8 mouse cellular contexts compared by ENCODE assay signal in genomic region chr3:96669727-96670468, GRCm38 (mm10). TPM values are rescaled to one million over a fixed set of nuclear protein-coding genes. Genes with fewer than 3 reads are reported as not detected.
DNase-seq lines count a peak whose midpoint lies in the region; ATAC-seq and TF ChIP-seq lines count a peak whose summit lies in the region.

TSS of gene Ankrd35 (plus strand) at chr3:96670131.

- peak within 1 kb of the TSS; percentile 47 for H3K4me3 ChIP-seq in embryonic facial prominence, embryonic 13.5 days
- H3K4me3 ChIP-seq in heart, adult 2 months = peak within 1 kb of the TSS; percentile 53
- peak within 1 kb of the TSS; percentile 52 for H3K4me3 ChIP-seq in kidney, adult 2 months (ENCODE audit: insufficient read depth, low read depth, low read length)
- peak within 1 kb of the TSS; percentile 16; the same call in 1 of the 2 replicates for H3K4me3 ChIP-seq in limb, embryonic 11.5 days (ENCODE audit: low read depth, low read length)
- H3K4me3 ChIP-seq in midbrain, embryonic 14.5 days (replicated peaks; ENCODE audit: low read depth, low read length) = peak within 1 kb of the TSS; percentile 38

- no peak for TF ChIP-seq POLR2A in heart, adult 2 months (IDR thresholded peaks at IDR 0.05; ENCODE audit: insufficient read depth, low read depth, low read length)
- no peak for TF ChIP-seq POLR2A in kidney, adult 2 months (IDR thresholded peaks at IDR 0.05; ENCODE audit: low read depth, low read length)

- WGBS in embryonic facial prominence, embryonic 13.5 days = 5% methylated on average over 35 of the region's 35 CpGs
- 6% methylated on average over 35 of the region's 35 CpGs for whole genome bisulfite sequencing in heart, adult 2 months
- WGBS in kidney, adult 2 months = 6% methylated on average over 35 of the region's 35 CpGs
- WGBS in limb, embryonic 11.5 days = 4% methylated on average over 35 of the region's 35 CpGs
- 5% methylated on average over 35 of the region's 35 CpGs for WGBS in midbrain, embryonic 14.5 days

- no peaks in the 10 kb centered on the region for H3K27me3 ChIP-seq in embryonic facial prominence, embryonic 13.5 days
- no peaks in the 10 kb centered on the region for H3K27me3 ChIP-seq in heart, adult 2 months (ENCODE audit: control insufficient read depth, insufficient read depth, low read length)
- no peaks in the 10 kb centered on the region for H3K27me3 ChIP-seq in kidney, adult 2 months (replicated peaks; ENCODE audit: control insufficient read depth, insufficient read depth, low read length)
- no peaks in the 10 kb centered on the region for H3K27me3 ChIP-seq in limb, embryonic 11.5 days (ENCODE audit: control insufficient read depth, insufficient read depth, low read length)
- H3K27me3 ChIP-seq in midbrain, embryonic 14.5 days (ENCODE audit: control insufficient read depth, insufficient read depth, low read length) = peaks cover 7% of the 10 kb centered on the region

- peak; percentile 62 to 80 for DNase-seq in urinary bladder, adult 18-20 months (ENCODE audit: low spot score in 2 of 2)
- DNase-seq in urinary bladder, postnatal 10 days (ENCODE audit: low spot score) = no peak
- DNase-seq in heart, adult 2 months = peak; percentile 82 to 87
- DNase-seq in kidney, adult 2 months = peak; percentile 90
- DNase-seq in limb, embryonic 11.5 days (ENCODE audit: low spot score) = peak; percentile 86
- DNase-seq in midbrain, embryonic 14.5 days = peak; percentile 79
- peak; percentile 71 for DNase-seq in spleen, adult 18-20 months

- intact Hi-C loops in heart, adult 2 months (cut with DNase I) = loop anchor here (5.0 kb wide), 1 partner anchor 37 kb away; the partner anchor contains the start of gene Nudt17

- no peaks in the 10 kb centered on the region for H3K79me2 ChIP-seq in heart, adult 2 months (replicated peaks; ENCODE audit: control insufficient read depth, insufficient read depth, low read length)

- H3K9ac ChIP-seq in embryonic facial prominence, embryonic 13.5 days = peak within 1 kb of the TSS; percentile 46; the same call in 1 of the 2 replicates
- H3K9ac ChIP-seq in heart, adult 2 months (ENCODE audit: low read depth, low read length) = peak within 1 kb of the TSS; percentile 58
- H3K9ac ChIP-seq in limb, embryonic 11.5 days (ENCODE audit: low read length) = no peak within 1 kb of the TSS
- H3K9ac ChIP-seq in midbrain, embryonic 14.5 days (replicated peaks; ENCODE audit: low read length) = peak within 1 kb of the TSS; percentile 36; the same call in 1 of the 2 replicates

- H3K9me3 ChIP-seq in embryonic facial prominence, embryonic 13.5 days = no peaks in the 10 kb centered on the region
- no peaks in the 10 kb centered on the region for H3K9me3 ChIP-seq in limb, embryonic 11.5 days (ENCODE audit: control insufficient read depth, low read length)
- H3K9me3 ChIP-seq in midbrain, embryonic 14.5 days (ENCODE audit: control insufficient read depth, low read length) = no peaks in the 10 kb centered on the region

- TF ChIP-seq CTCF in heart, adult 2 months (IDR thresholded peaks at IDR 0.05) = peak; percentile 53
- TF ChIP-seq CTCF in kidney, adult 2 months (conservative IDR thresholded peaks at IDR 0.05; ENCODE audit: insufficient read depth, insufficient read length, low read depth, low read length) = peak; percentile 31; the same call in 1 of the 2 replicates

- H3K27ac ChIP-seq in embryonic facial prominence, embryonic 13.5 days = no peak within 1 kb of the TSS
- H3K27ac ChIP-seq in heart, adult 2 months = peak within 1 kb of the TSS; percentile 3
- H3K27ac ChIP-seq in kidney, adult 2 months (ENCODE audit: insufficient read depth, low read depth, low read length) = no peak within 1 kb of the TSS
- H3K27ac ChIP-seq in limb, embryonic 11.5 days (replicated peaks; ENCODE audit: low read depth, low read length) = no peak within 1 kb of the TSS
- H3K27ac ChIP-seq in midbrain, embryonic 14.5 days (replicated peaks; ENCODE audit: low read depth, low read length) = no peak within 1 kb of the TSS

- TF ChIP-seq EP300 in heart, adult 2 months (IDR thresholded peaks at IDR 0.05; ENCODE audit: insufficient read depth, low read depth, low read length) = no peak

- H3K4me1 ChIP-seq in embryonic facial prominence, embryonic 13.5 days = peaks cover 13% of the 10 kb centered on the region
- peaks cover 1% of the 10 kb centered on the region; the same call in 1 of the 2 replicates for H3K4me1 ChIP-seq in heart, adult 2 months (ENCODE audit: control insufficient read depth, insufficient read depth, low read length)
- peaks cover 4% of the 10 kb centered on the region; the same call in 1 of the 2 replicates for H3K4me1 ChIP-seq in kidney, adult 2 months (ENCODE audit: control insufficient read depth, insufficient read depth, low read length)
- 0 out of 2 replicates have a peak, but pooled peaks cover 2% of the 10 kb centered on the region for H3K4me1 ChIP-seq in limb, embryonic 11.5 days (ENCODE audit: control insufficient read depth, insufficient read depth, low read length)
- H3K4me1 ChIP-seq in midbrain, embryonic 14.5 days (ENCODE audit: control insufficient read depth, insufficient read depth, low read length) = 0 out of 2 replicates have a peak, but pooled peaks cover 7% of the 10 kb centered on the region

- H3K36me3 ChIP-seq in embryonic facial prominence, embryonic 13.5 days = no peaks in the 10 kb centered on the region
- no peaks in the 10 kb centered on the region for H3K36me3 ChIP-seq in heart, adult 2 months (ENCODE audit: control insufficient read depth, insufficient read depth, low read length)
- no peaks in the 10 kb centered on the region for H3K36me3 ChIP-seq in kidney, adult 2 months (ENCODE audit: control insufficient read depth, insufficient read depth, low read length)
- no peaks in the 10 kb centered on the region for H3K36me3 ChIP-seq in limb, embryonic 11.5 days (ENCODE audit: control insufficient read depth, insufficient read depth, low read length)
- no peaks in the 10 kb centered on the region for H3K36me3 ChIP-seq in midbrain, embryonic 14.5 days (ENCODE audit: control insufficient read depth, insufficient read depth, low read length)

- ATAC-seq in embryonic facial prominence, embryonic 13.5 days (ENCODE audit: insufficient number of reproducible peaks, insufficient read depth, low FRiP score, low TSS enrichment, low read depth) = peak; percentile 93
- ATAC-seq in limb, embryonic 11.5 days (ENCODE audit: insufficient number of reproducible peaks, low FRiP score, low TSS enrichment, low read depth) = peak; percentile 88
- ATAC-seq in midbrain, embryonic 14.5 days (ENCODE audit: low FRiP score, low TSS enrichment) = peak; percentile 80

- H3K4me2 ChIP-seq in embryonic facial prominence, embryonic 13.5 days = peak within 1 kb of the TSS; percentile 79
- peak within 1 kb of the TSS; percentile 43 for H3K4me2 ChIP-seq in limb, embryonic 11.5 days (ENCODE audit: low read depth, severe bottlenecking)
- H3K4me2 ChIP-seq in midbrain, embryonic 14.5 days (ENCODE audit: low read length) = peak within 1 kb of the TSS; percentile 68

RNA-seq across cellular contexts. Expression of gene Ankrd35, which starts in this region (rescaled TPM):
- 1.3 and 2.1 TPM in 2 replicates for polyA plus RNA-seq in embryonic facial prominence, embryonic 13.5 days (2015; fragmentation: Nextera tagmentation; extraction: Ambion mirVana)
- total RNA-seq in heart, adult 2 months (2021) = 1 to 10 TPM in 1 of 2 experiments, under 1 TPM in 1; 0.80 to 1.2 TPM
- polyA plus RNA-seq in heart, adult 2 months (2012; rRNA removed) = 1.2 and 1.5 TPM in 2 replicates
- 0.38 and 0.45 TPM in 2 replicates for polyA plus RNA-seq in kidney, adult 2 months (2012; rRNA removed)
- 0.31 and 0.45 TPM in 2 replicates for polyA plus RNA-seq in limb, embryonic 11.5 days (2014; fragmentation: Nextera tagmentation; extraction: Ambion mirVana)
- 0.57 and 0.84 TPM in 2 replicates for polyA plus RNA-seq in midbrain, embryonic 14.5 days (2014; fragmentation: Nextera tagmentation; extraction: Ambion mirVana)

Comparison
In these comparisons a context has a peak if more than half of its experiments do, and no peak if none do; other contexts are left out.
1. Peak in DNase-seq and H3K4me3 ChIP-seq in kidney, adult 2 months; RNA of the gene not detected or under 1 TPM.
2. Peak in DNase-seq, ATAC-seq, H3K4me3 ChIP-seq and H3K4me2 ChIP-seq in limb, embryonic 11.5 days; RNA of the gene not detected or under 1 TPM.
3. Peak in DNase-seq, ATAC-seq, H3K4me3 ChIP-seq, H3K9ac ChIP-seq and H3K4me2 ChIP-seq in midbrain, embryonic 14.5 days; RNA of the gene not detected or under 1 TPM.